ENCODE assay signal across 11 mouse cellular contexts in the genomic region with DNA sequence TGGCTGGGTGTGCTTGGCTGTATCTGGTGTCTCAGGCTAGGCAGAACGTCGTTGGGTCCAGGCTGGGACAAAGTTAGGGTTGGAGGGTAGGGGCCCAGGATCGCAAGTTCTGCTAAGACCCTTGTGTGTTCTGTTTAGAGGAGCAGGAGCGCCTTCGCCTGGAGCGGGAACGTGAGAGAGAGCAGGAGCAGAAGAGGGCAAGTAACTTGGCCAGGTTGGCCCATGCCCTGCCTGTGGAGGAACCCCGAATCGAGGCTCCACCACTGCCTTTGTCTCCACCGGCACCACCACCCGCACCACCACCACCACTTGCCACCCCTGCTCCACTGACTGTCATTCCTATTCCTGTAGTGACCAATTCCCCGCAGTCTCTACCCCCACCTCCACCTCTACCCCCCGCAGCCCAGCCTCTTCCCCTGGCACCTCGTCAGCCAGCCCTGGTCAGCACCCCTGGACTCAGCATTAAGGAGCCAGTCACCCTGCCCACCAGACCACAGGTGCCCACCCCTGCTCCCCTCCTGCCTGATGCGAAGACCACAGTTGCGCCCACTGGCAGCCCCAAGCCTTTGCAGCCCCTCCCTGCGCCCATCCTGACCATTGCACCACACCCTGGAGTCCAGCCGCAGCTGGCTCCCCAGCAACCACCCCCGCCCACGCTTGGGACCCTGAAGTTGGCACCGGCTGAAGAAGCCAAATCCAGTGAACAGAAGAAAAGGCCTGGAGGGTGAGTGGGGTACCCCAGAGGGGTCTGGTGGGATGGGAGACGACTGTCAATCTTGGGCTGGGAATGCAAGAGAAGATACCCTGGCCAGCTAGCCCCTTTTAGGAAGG. TPM values are rescaled to one million over a fixed set of nuclear protein-coding genes. Genes with fewer than 3 reads are reported as not detected.
DNase-seq lines count a peak whose midpoint lies in the region; ATAC-seq and TF ChIP-seq lines count a peak whose summit lies in the region.
"Had no signal": no experiment of that assay in that cellular context is flagged by ENCODE, and none has a peak within 500 bp of the region (broad histone marks: within the 10 kb centered on the region; RNA-seq: fewer than 3 reads in every experiment).

No protein-coding gene starts in this region.

- no peak for TF ChIP-seq EP300 in liver, postnatal 0 days (IDR thresholded peaks at IDR 0.05; ENCODE audit: low read depth)

- 90% methylated on average over 22 of the region's 22 CpGs for WGBS in hindbrain, embryonic 10.5 days
- WGBS in hindbrain, postnatal 0 days = 86% methylated on average over 22 of the region's 22 CpGs
- WGBS in spleen, adult 2 months = 93% methylated on average over 22 of the region's 22 CpGs
- 90% methylated on average over 22 of the region's 22 CpGs for WGBS in liver, postnatal 0 days (ENCODE audit: insufficient replicate concordance)

- H3K27me3 ChIP-seq in hindbrain, embryonic 10.5 days (ENCODE audit: insufficient read depth, poor library complexity, severe bottlenecking) = 0 out of 2 replicates have a peak, but pooled peaks cover 10% of the 10 kb centered on the region
- no peaks in the 10 kb centered on the region for H3K27me3 ChIP-seq in hindbrain, postnatal 0 days (ENCODE audit: insufficient read depth, low read length)
- no peaks in the 10 kb centered on the region for H3K27me3 ChIP-seq in spleen, adult 2 months (ENCODE audit: control insufficient read depth, insufficient read depth, low read length)
- H3K27me3 ChIP-seq in liver, postnatal 0 days (ENCODE audit: insufficient read depth, low read length) = no peaks in the 10 kb centered on the region
- H3K27me3 ChIP-seq: Patski had no signal

- TF ChIP-seq POLR2A in spleen, adult 2 months (IDR thresholded peaks at IDR 0.05; ENCODE audit: low read depth, low read length) = no peak

- H3K9me3 ChIP-seq in hindbrain, embryonic 10.5 days = no peaks in the 10 kb centered on the region
- no peaks in the 10 kb centered on the region for H3K9me3 ChIP-seq in hindbrain, postnatal 0 days (ENCODE audit: low read length)
- no peaks in the 10 kb centered on the region for H3K9me3 ChIP-seq in liver, postnatal 0 days (ENCODE audit: low read length)

- peaks cover 80% of the 10 kb centered on the region for H3K4me1 ChIP-seq in hindbrain, embryonic 10.5 days (replicated peaks)
- H3K4me1 ChIP-seq in hindbrain, postnatal 0 days (ENCODE audit: insufficient read depth, low read length) = peaks cover 16% of the 10 kb centered on the region
- peaks cover 38% of the 10 kb centered on the region for H3K4me1 ChIP-seq in spleen, adult 2 months (ENCODE audit: control insufficient read depth, insufficient read depth, insufficient read length)
- peaks cover 48% of the 10 kb centered on the region for H3K4me1 ChIP-seq in liver, postnatal 0 days (ENCODE audit: insufficient read depth)

- no peak overlapping the region for H3K4me2 ChIP-seq in hindbrain, postnatal 0 days (ENCODE audit: low read depth, low read length)
- no peak overlapping the region for H3K4me2 ChIP-seq in liver, postnatal 0 days (ENCODE audit: low read depth, low read length)

- no peak overlapping the region for H3K9ac ChIP-seq in hindbrain, postnatal 0 days (replicated peaks; ENCODE audit: low read length)
- H3K9ac ChIP-seq in liver, postnatal 0 days (replicated peaks) = no peak overlapping the region

- H3K27ac ChIP-seq in hindbrain, embryonic 10.5 days = no peak overlapping the region; the same call in 1 of the 2 replicates
- H3K27ac ChIP-seq in hindbrain, postnatal 0 days = no peak overlapping the region
- peak overlapping the region; percentile 94; the same call in 1 of the 2 replicates for H3K27ac ChIP-seq in spleen, adult 2 months (ENCODE audit: insufficient read depth, low read length)
- peak overlapping the region; percentile 97; the same call in 1 of the 2 replicates for H3K27ac ChIP-seq in liver, postnatal 0 days (ENCODE audit: low read depth)

- no peak for TF ChIP-seq CTCF in hindbrain, postnatal 0 days (IDR thresholded peaks at IDR 0.05; ENCODE audit: low read depth)
- TF ChIP-seq CTCF in spleen, adult 2 months (IDR thresholded peaks at IDR 0.05; ENCODE audit: extremely low read depth, insufficient read depth, insufficient read length, insufficient replicate concordance) = no peak
- TF ChIP-seq CTCF in liver, postnatal 0 days (IDR thresholded peaks at IDR 0.05; ENCODE audit: low read depth) = no peak

- peak; percentile 28 for DNase-seq in adrenal gland, adult 8-10 months
- no peak for DNase-seq in adrenal gland, postnatal 36 days
- no peak for DNase-seq in hindbrain, embryonic 10.5 days (ENCODE audit: low spot score)
- no peak for DNase-seq in hindbrain, postnatal 0 days (ENCODE audit: low spot score)
- DNase-seq in spleen, adult 2 months (ENCODE audit: low read depth in 1 of 2, low spot score in 2 of 2) = no peak
- no peak for DNase-seq in spleen, postnatal 36 days (ENCODE audit: low spot score in 2 of 2)
- no peak for DNase-seq in liver, postnatal 0 days
- DNase-seq in right cerebral cortex, adult 18-20 months = no peak
- DNase-seq: spleen, adult 18-20 months had no signal

- no peak for ATAC-seq in hindbrain, postnatal 0 days
- ATAC-seq in liver, postnatal 0 days = no peak
- ATAC-seq: lung, postnatal 0 days; Patski had no signal

- peaks cover 31% of the 10 kb centered on the region for H3K36me3 ChIP-seq in hindbrain, embryonic 10.5 days
- no peaks in the 10 kb centered on the region; the same call in 1 of the 2 replicates for H3K36me3 ChIP-seq in hindbrain, postnatal 0 days (ENCODE audit: insufficient read depth, low read length)
- peaks cover 9% of the 10 kb centered on the region for H3K36me3 ChIP-seq in spleen, adult 2 months (ENCODE audit: control insufficient read depth, insufficient read depth, low read length)
- peaks cover 5% of the 10 kb centered on the region; the same call in 1 of the 2 replicates for H3K36me3 ChIP-seq in liver, postnatal 0 days (replicated peaks; ENCODE audit: insufficient read depth, low read length)

- H3K4me3 ChIP-seq in hindbrain, embryonic 10.5 days = peak overlapping the region; percentile 5; the same call in 1 of the 2 replicates
- H3K4me3 ChIP-seq in hindbrain, postnatal 0 days (ENCODE audit: low read length) = no peak overlapping the region
- no peak overlapping the region for H3K4me3 ChIP-seq in spleen, adult 2 months (ENCODE audit: extremely low read depth, insufficient read depth, insufficient read length)
- no peak overlapping the region for H3K4me3 ChIP-seq in liver, postnatal 0 days (ENCODE audit: low read depth, low read length)

RNA-seq across cellular contexts. Expression of gene Mnt, which starts 5.7 kb away (rescaled TPM):
- 10 to 100 TPM; 24.4 to 36.0 (median 27.1) TPM for total RNA-seq in adrenal gland, adult 8-10 months (2022)
- total RNA-seq in adrenal gland, postnatal 36 days (2021) = 10 to 100 TPM; 27.6 to 30.6 TPM
- 5.4 and 7.4 TPM in 2 replicates for polyA plus RNA-seq in hindbrain, embryonic 10.5 days (2016; fragmentation: Nextera tagmentation; extraction: Ambion mirVana)
- 18.5 and 22.8 TPM in 2 replicates for total RNA-seq in hindbrain, postnatal 0 days (2014; rRNA removed)
- 7.0 and 8.4 TPM in 2 replicates for polyA plus RNA-seq in hindbrain, postnatal 0 days (2015; fragmentation: Nextera tagmentation; extraction: Ambion mirVana)
- 25.2 and 31.8 TPM in 2 replicates for polyA plus RNA-seq in spleen, adult 2 months (2012; rRNA removed)
- polyA plus RNA-seq in liver, postnatal 0 days (2015; fragmentation: Nextera tagmentation; extraction: Ambion mirVana) = 1.3 and 1.4 TPM in 2 replicates

Comparison
In these comparisons a context has a peak if more than half of its experiments do, and no peak if none do; other contexts are left out.
1. H3K27ac ChIP-seq: peak in spleen, adult 2 months (single experiment) and liver, postnatal 0 days (single experiment); none in hindbrain, embryonic 10.5 days (single experiment) and hindbrain, postnatal 0 days (single experiment).